Mouse (Mus musculus): ENCODE results near the gene B4galnt2.
A peak's percentile ranks its signal among the peaks of the same experiment; 100 is the strongest.

Gene B4galnt2

GRCm38 (mm10) chr11:95827464-95828085, 87.1 kb downstream of the B4galnt2 start:
- no peak for DNase-seq (ENCODE audit: extremely low read depth, insufficient read length, low spot score)

- DNase-seq (ENCODE audit: extremely low read depth, insufficient read length, low spot score): no peak
Measured at GRCm38 (mm10) chr11:95827168-95827447, 87.6 kb downstream of the B4galnt2 start.

- no peak for DNase-seq (ENCODE audit: extremely low read depth, insufficient read length, low spot score)
Measured at GRCm38 (mm10) chr11:95826317-95827167, 88.1 kb downstream of the B4galnt2 start.

GRCm38 (mm10) chr11:95825625-95826024, 89.1 kb downstream of the B4galnt2 start:
- DNase-seq (ENCODE audit: extremely low read depth, insufficient read length, low spot score): no peak

GRCm38 (mm10) chr11:95824877-95825243, 89.8 kb downstream of the B4galnt2 start:
- peak; percentile 63 for DNase-seq (ENCODE audit: extremely low read depth, insufficient read length, low spot score)

- peak; percentile 96 for DNase-seq (ENCODE audit: extremely low read depth, insufficient read length, low spot score)
Measured at GRCm38 (mm10) chr11:95824071-95824876, 90.4 kb downstream of the B4galnt2 start, which contains the start of gene Phospho1. TSS of gene Phospho1 (plus strand) at chr11:95824499.

GRCm38 (mm10) chr11:95822437-95822836, 92.3 kb downstream of the B4galnt2 start:
- no peak for DNase-seq (ENCODE audit: extremely low read depth, insufficient read length, low spot score)

GRCm38 (mm10) chr11:95821511-95821910, 93.2 kb downstream of the B4galnt2 start:
- no peak for DNase-seq (ENCODE audit: extremely low read depth, insufficient read length, low spot score)

- DNase-seq (ENCODE audit: extremely low read depth, insufficient read length, low spot score): no peak
Measured at GRCm38 (mm10) chr11:95819138-95819537, 95.6 kb downstream of the B4galnt2 start.

Data from 3134 (cell line).